Mouse (Mus musculus): ENCODE data around the gene Plcl1. TPM values are rescaled to one million over a fixed set of nuclear protein-coding genes. Genes with fewer than 3 reads are reported as not detected.

Plcl1 gene
- polyA plus RNA-seq, 1 experiment, result 0.89 TPM

DNA sequence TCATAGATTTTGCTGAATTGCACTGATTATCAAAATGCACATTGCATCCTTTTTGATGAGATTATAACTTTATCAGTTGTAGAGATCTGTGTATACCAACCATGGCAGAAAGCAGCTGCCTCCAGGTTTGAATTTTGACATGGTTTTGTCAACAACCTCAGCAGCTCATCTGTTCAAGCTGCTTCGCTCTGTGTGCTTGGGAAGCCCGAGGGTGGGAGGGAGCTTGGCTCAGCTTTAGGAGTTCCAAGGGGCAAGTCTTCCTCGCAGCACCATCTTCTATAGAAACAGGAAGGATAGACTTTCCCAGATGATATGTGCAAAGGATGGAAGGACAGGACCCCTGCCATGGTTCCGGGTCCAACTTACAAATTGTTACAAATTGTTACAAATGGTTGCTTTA lies 32.9 kb downstream of the Plcl1 start:
- H3ac ChIP-seq (ENCODE audit: control insufficient read depth, insufficient read length, low read depth), result no peak overlapping the region
- no peaks in the 10 kb centered on the region for H3K27me3 ChIP-seq (ENCODE audit: control insufficient read depth, insufficient read depth, insufficient read length)
- H3K79me2 ChIP-seq (ENCODE audit: control insufficient read depth, insufficient read depth), result no peaks in the 10 kb centered on the region
- no peaks in the 10 kb centered on the region for H3K79me3 ChIP-seq (ENCODE audit: low read depth)
- H3K4me3 ChIP-seq (ENCODE audit: insufficient read depth, poor library complexity, severe bottlenecking), result no peak overlapping the region
- no peaks in the 10 kb centered on the region for H3K36me3 ChIP-seq (ENCODE audit: control insufficient read depth, insufficient read depth)
- TF ChIP-seq MAX (IDR thresholded peaks at IDR 0.05) (no peak), MYOG (IDR thresholded peaks at IDR 0.05; ENCODE audit: control insufficient read depth, extremely low read depth, insufficient read length) (no peak), FOSL1 (IDR thresholded peaks at IDR 0.05; ENCODE audit: insufficient read depth, low read length, poor library complexity, severe bottlenecking) (no peak), CTCF (IDR thresholded peaks at IDR 0.05; ENCODE audit: control insufficient read depth, insufficient read depth, insufficient read length) (no peak), CEBPB (IDR thresholded peaks at IDR 0.05; ENCODE audit: low read depth) (no peak), MYOD1 (IDR thresholded peaks at IDR 0.05; ENCODE audit: control insufficient read depth, insufficient read length, low read depth) (no peak), USF1 (IDR thresholded peaks at IDR 0.05; ENCODE audit: low read depth) (no peak)

- no peaks in the 10 kb centered on the region for H3K79me3 ChIP-seq (ENCODE audit: low read depth)
- no peaks in the 10 kb centered on the region for H3K36me3 ChIP-seq (ENCODE audit: control insufficient read depth, insufficient read depth)
- no peaks in the 10 kb centered on the region for H3K79me2 ChIP-seq (ENCODE audit: control insufficient read depth, insufficient read depth)
- H3K27me3 ChIP-seq (ENCODE audit: control insufficient read depth, insufficient read depth, insufficient read length), result no peaks in the 10 kb centered on the region
- no peak overlapping the region for H3K4me3 ChIP-seq (ENCODE audit: insufficient read depth, poor library complexity, severe bottlenecking)
- TF ChIP-seq MYOD1 (IDR thresholded peaks at IDR 0.05; ENCODE audit: control insufficient read depth, insufficient read length, low read depth) (no peak), MAX (IDR thresholded peaks at IDR 0.05) (no peak), CEBPB (IDR thresholded peaks at IDR 0.05; ENCODE audit: low read depth) (no peak), FOSL1 (IDR thresholded peaks at IDR 0.05; ENCODE audit: insufficient read depth, low read length, poor library complexity, severe bottlenecking) (no peak), CTCF (IDR thresholded peaks at IDR 0.05; ENCODE audit: control insufficient read depth, insufficient read depth, insufficient read length) (no peak), MYOG (IDR thresholded peaks at IDR 0.05; ENCODE audit: control insufficient read depth, extremely low read depth, insufficient read length) (no peak), USF1 (IDR thresholded peaks at IDR 0.05; ENCODE audit: low read depth) (no peak)
- H3ac ChIP-seq (ENCODE audit: control insufficient read depth, insufficient read length, low read depth), result no peak overlapping the region
Measured at GRCm38 (mm10) chr1:55445043-55445688, 39.4 kb downstream of the Plcl1 start.

GRCm38 (mm10) chr1:55445689-55446044 lies 39.9 kb downstream of the Plcl1 start:
- Histone ChIP-seq H3ac (ENCODE audit: control insufficient read depth, insufficient read length, low read depth) (no peak overlapping the region), H3K4me3 (ENCODE audit: insufficient read depth, poor library complexity, severe bottlenecking) (no peak overlapping the region), H3K27me3 (ENCODE audit: control insufficient read depth, insufficient read depth, insufficient read length) (no peaks in the 10 kb centered on the region), H3K79me2 (ENCODE audit: control insufficient read depth, insufficient read depth) (no peaks in the 10 kb centered on the region), H3K79me3 (ENCODE audit: low read depth) (no peaks in the 10 kb centered on the region), H3K36me3 (ENCODE audit: control insufficient read depth, insufficient read depth) (no peaks in the 10 kb centered on the region)
- no peak for TF ChIP-seq CEBPB (IDR thresholded peaks at IDR 0.05; ENCODE audit: low read depth)
- no peak for TF ChIP-seq CTCF (IDR thresholded peaks at IDR 0.05; ENCODE audit: control insufficient read depth, insufficient read depth, insufficient read length)
- TF ChIP-seq MYOG (IDR thresholded peaks at IDR 0.05; ENCODE audit: control insufficient read depth, extremely low read depth, insufficient read length), result no peak
- no peak for TF ChIP-seq USF1 (IDR thresholded peaks at IDR 0.05; ENCODE audit: low read depth)
- no peak for TF ChIP-seq MAX (IDR thresholded peaks at IDR 0.05)
- no peak for TF ChIP-seq MYOD1 (IDR thresholded peaks at IDR 0.05; ENCODE audit: control insufficient read depth, insufficient read length, low read depth)
- no peak for TF ChIP-seq FOSL1 (IDR thresholded peaks at IDR 0.05; ENCODE audit: insufficient read depth, low read length, poor library complexity, severe bottlenecking)

- H3K79me3 ChIP-seq (ENCODE audit: low read depth), result no peaks in the 10 kb centered on the region
- no peaks in the 10 kb centered on the region for H3K79me2 ChIP-seq (ENCODE audit: control insufficient read depth, insufficient read depth)
- no peaks in the 10 kb centered on the region for H3K27me3 ChIP-seq (ENCODE audit: control insufficient read depth, insufficient read depth, insufficient read length)
- no peak overlapping the region for H3K4me3 ChIP-seq (ENCODE audit: insufficient read depth, poor library complexity, severe bottlenecking)
- H3ac ChIP-seq (ENCODE audit: control insufficient read depth, insufficient read length, low read depth), result no peak overlapping the region
- no peaks in the 10 kb centered on the region for H3K36me3 ChIP-seq (ENCODE audit: control insufficient read depth, insufficient read depth)
- no peak for TF ChIP-seq CTCF (IDR thresholded peaks at IDR 0.05; ENCODE audit: control insufficient read depth, insufficient read depth, insufficient read length)
- TF ChIP-seq USF1 (IDR thresholded peaks at IDR 0.05; ENCODE audit: low read depth), result no peak
- TF ChIP-seq MAX (IDR thresholded peaks at IDR 0.05), result no peak
- TF ChIP-seq FOSL1 (IDR thresholded peaks at IDR 0.05; ENCODE audit: insufficient read depth, low read length, poor library complexity, severe bottlenecking), result no peak
- no peak for TF ChIP-seq MYOD1 (IDR thresholded peaks at IDR 0.05; ENCODE audit: control insufficient read depth, insufficient read length, low read depth)
- TF ChIP-seq MYOG (IDR thresholded peaks at IDR 0.05; ENCODE audit: control insufficient read depth, extremely low read depth, insufficient read length), result no peak
- no peak for TF ChIP-seq CEBPB (IDR thresholded peaks at IDR 0.05; ENCODE audit: low read depth)
Measured at GRCm38 (mm10) chr1:55446273-55446672, 40.6 kb downstream of the Plcl1 start.

- no peaks in the 10 kb centered on the region for H3K79me2 ChIP-seq (ENCODE audit: control insufficient read depth, insufficient read depth)
- no peaks in the 10 kb centered on the region for H3K27me3 ChIP-seq (ENCODE audit: control insufficient read depth, insufficient read depth, insufficient read length)
- TF ChIP-seq CEBPB (IDR thresholded peaks at IDR 0.05; ENCODE audit: low read depth), result no peak
- no peak for TF ChIP-seq FOSL1 (IDR thresholded peaks at IDR 0.05; ENCODE audit: insufficient read depth, low read length, poor library complexity, severe bottlenecking)
- no peak for TF ChIP-seq MYOD1 (IDR thresholded peaks at IDR 0.05; ENCODE audit: control insufficient read depth, insufficient read length, low read depth)
- no peak for TF ChIP-seq MAX (IDR thresholded peaks at IDR 0.05)
- TF ChIP-seq MYOG (IDR thresholded peaks at IDR 0.05; ENCODE audit: control insufficient read depth, extremely low read depth, insufficient read length), result no peak
- TF ChIP-seq USF1 (IDR thresholded peaks at IDR 0.05; ENCODE audit: low read depth), result no peak
- no peak for TF ChIP-seq CTCF (IDR thresholded peaks at IDR 0.05; ENCODE audit: control insufficient read depth, insufficient read depth, insufficient read length)
- no peak overlapping the region for H3K4me3 ChIP-seq (ENCODE audit: insufficient read depth, poor library complexity, severe bottlenecking)
- no peak overlapping the region for H3ac ChIP-seq (ENCODE audit: control insufficient read depth, insufficient read length, low read depth)
- H3K79me3 ChIP-seq (ENCODE audit: low read depth), result no peaks in the 10 kb centered on the region
- H3K36me3 ChIP-seq (ENCODE audit: control insufficient read depth, insufficient read depth), result no peaks in the 10 kb centered on the region
Measured at GRCm38 (mm10) chr1:55446876-55447275, 41.2 kb downstream of the Plcl1 start.
